ENCODE assay signal across 14 mouse cellular contexts in genomic region chr16:30616281-30616680, GRCm38 (mm10).
"Had no signal": no experiment of that assay in that cellular context is flagged by ENCODE, and none has a peak within 500 bp of the region (broad histone marks: within the 10 kb centered on the region; RNA-seq: fewer than 3 reads in every experiment).

No protein-coding gene starts in this region.

- DNase-seq: gastrocnemius, adult 2 months; gastrocnemius, postnatal 10 days; gastrocnemius, postnatal 25 days; heart, adult 18-20 months; heart, postnatal 10 days; heart, postnatal 4 days; kidney, adult 18-20 months; kidney, adult 9 months; kidney, postnatal 14 days; kidney, postnatal 36 days; layer of hippocampus, adult 9-11 months; layer of hippocampus, postnatal 36 days; liver; liver, embryonic 13.5 days had no signal
